Mouse (Mus musculus): ENCODE measurements at regions not wholly inside any gene's neighbourhood (a gene's known extent, or its start where the extent isn't known, plus 50 kb on each side); places are given as distances from the start of the nearest gene placed in this dataset.

- no peak for DNase-seq (ENCODE audit: low read depth)
Observed at GRCm38 (mm10) chr15:61410789-61411188, 488.0 kb upstream of the A1bg start.

DNA sequence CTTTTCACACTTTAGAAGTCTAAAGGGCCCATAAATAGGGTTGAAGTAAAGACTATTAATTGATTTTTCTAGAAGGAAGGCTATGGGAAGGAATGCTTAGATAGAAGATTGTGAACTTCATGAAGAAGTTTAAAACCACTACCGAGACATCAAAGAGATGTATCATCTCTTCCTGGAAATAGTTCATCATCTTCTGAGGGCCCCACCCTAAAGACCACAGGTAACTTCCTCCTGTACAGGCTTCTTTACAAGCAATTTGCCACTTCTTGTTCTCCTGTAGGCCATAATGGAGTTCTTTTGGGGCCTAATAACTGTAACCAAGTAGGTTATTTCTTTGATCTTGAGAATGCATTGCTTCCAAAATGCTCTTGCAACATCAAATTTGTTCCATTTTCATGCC lies 485.8 kb upstream of the A1bg start:
- peak; percentile 67 for DNase-seq (ENCODE audit: low read depth)

DNA sequence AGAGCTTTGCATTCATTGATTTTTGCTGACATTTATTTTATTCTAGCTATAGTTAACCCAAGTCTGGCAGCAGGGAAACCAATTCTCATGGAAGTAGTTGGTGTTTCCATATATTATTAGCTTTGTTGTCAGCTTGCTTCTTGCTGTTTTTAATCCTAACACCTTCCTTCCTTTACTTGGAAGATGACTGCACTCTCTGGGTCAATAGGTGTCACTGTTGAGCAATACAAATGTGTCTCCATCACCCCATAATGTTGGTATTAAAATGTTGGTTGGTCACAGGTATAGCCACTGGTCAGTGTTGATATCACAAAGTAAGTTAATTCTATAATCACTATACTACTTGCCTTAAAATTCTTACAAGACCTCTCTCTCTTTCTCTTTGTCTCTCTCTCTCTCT lies 477.9 kb upstream of the A1bg start:
- DNase-seq (ENCODE audit: low read depth), result peak; percentile 79

DNA sequence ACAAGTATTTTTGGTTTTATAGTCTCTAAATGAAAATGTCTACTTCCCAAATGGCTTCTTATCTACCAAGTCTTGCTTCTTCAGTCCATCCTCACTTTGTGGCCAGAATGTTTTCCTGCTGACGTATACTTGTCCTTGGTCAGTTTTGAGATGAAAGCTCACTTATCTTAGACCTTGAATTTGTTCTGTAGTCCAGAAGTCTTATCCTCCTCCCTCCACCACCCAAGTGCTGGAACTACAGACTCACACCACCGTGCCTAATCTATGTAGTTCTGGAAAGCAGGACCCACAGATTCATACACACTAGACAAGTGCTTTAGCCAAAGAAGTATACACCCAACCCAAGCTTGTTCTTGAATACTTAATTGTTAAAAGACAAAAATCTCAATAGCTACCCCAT lies 477.2 kb upstream of the A1bg start:
- no peak for DNase-seq (ENCODE audit: low read depth)

- no peak for DNase-seq (ENCODE audit: low read depth)
Observed at GRCm38 (mm10) chr15:61398829-61399228, 476.0 kb upstream of the A1bg start.

GRCm38 (mm10) chr15:61397061-61397460 lies 474.2 kb upstream of the A1bg start:
- no peak for DNase-seq (ENCODE audit: low read depth)

- no peak for DNase-seq (ENCODE audit: low read depth)
Observed at GRCm38 (mm10) chr15:61395296-61395826, 472.5 kb upstream of the A1bg start.

- no peak for DNase-seq (ENCODE audit: low read depth)
Observed at GRCm38 (mm10) chr15:61380666-61381065, 457.9 kb upstream of the A1bg start.

GRCm38 (mm10) chr15:61366276-61366675 lies 443.5 kb upstream of the A1bg start:
- no peak for DNase-seq (ENCODE audit: low read depth)

- no peak for DNase-seq (ENCODE audit: low read depth)
Observed at GRCm38 (mm10) chr15:61365511-61365910, 442.7 kb upstream of the A1bg start.

- DNase-seq (ENCODE audit: low read depth), result no peak
Observed at GRCm38 (mm10) chr15:61364461-61364860, 441.6 kb upstream of the A1bg start.

DNA sequence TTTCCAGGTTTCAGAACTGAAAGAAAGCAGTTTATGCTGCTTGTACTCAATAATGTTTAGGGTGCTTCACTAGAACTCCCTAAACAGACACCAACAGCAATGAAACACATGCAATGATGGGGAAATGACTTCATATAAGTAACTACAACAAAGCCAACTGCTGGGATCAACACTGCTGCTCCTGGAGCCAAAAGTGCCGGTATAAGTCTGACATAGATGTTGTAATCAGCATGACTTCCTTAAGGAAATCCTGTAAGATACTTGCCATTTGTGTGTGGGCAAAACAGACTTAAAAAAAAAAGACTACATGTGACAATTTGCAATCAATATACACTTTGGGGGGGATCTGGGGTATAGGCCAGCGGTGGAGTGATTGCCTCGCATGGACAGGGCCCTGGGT lies 438.4 kb upstream of the A1bg start:
- no peak for DNase-seq (ENCODE audit: low read depth)

- DNase-seq (ENCODE audit: low read depth), result no peak
Observed at GRCm38 (mm10) chr15:61355344-61355743, 432.5 kb upstream of the A1bg start.

DNA sequence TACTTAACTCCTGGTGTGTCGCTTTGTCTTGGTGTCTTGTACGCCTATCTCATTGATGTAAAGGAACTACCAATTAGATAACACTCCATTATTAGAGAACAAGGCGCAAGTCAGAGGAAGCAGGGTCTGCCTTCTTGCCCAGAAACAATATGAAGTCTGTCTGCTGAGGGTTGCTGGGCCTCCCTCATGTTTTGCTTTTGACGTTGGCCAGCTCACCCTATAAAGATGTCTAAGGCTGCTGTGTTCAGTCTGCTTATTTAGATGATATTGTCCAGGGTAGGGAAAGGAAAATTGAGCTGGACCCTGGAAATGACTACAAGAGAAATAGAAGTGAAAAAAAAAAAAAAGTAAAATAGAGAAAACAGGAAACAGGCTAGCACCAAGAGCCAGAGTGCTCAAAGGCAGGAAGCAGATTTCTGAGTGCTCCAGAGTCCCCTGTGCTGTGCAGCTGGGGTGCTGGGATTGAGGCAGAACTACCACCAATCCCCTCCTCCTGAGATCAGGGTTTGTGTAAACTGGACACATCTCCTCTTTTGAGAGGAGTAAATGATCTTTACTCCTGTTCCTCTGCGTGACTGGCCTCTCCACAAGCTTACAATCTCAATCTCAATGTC lies 429.0 kb upstream of the A1bg start:
- DNase-seq (ENCODE audit: low read depth), result peak; percentile 19

DNA sequence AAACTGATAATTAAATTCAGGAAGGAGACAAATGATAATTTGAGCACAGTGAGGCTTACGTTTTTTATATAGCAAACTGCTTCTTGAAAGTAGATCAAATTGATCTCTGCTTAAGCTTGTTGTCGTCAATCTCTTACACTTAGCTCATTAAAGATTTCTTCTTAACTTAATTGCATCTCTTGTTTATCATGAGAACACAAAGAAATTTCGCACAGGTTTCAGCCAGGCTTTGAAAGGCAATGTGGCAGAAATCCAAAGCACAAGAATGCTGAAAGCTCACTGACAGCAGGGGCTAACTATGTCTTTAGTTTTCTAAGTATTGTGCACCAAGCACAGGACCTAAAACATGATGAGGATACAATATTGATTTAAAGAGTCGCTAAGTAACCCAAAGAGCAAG lies 422.3 kb upstream of the A1bg start:
- no peak for DNase-seq (ENCODE audit: low read depth)

DNA sequence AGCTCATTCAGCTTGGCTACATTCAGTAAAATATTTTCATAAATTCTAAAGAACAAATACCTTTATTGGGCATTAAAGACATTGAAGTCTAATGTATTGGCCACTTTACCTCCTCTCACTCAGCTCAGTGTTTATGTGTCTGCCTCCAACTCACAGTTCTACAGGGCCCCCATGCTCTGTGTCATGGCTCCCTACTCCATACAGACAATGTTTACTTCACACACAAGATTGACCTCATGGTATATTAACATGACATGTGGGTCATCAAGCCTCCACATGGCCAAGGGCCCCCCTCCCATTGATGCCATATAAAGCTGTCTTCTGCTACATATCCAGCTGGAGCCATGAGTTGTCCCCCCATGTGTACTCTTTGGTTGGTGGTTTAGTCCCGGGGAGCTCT lies 419.8 kb upstream of the A1bg start:
- DNase-seq (ENCODE audit: low read depth), result no peak

DNA sequence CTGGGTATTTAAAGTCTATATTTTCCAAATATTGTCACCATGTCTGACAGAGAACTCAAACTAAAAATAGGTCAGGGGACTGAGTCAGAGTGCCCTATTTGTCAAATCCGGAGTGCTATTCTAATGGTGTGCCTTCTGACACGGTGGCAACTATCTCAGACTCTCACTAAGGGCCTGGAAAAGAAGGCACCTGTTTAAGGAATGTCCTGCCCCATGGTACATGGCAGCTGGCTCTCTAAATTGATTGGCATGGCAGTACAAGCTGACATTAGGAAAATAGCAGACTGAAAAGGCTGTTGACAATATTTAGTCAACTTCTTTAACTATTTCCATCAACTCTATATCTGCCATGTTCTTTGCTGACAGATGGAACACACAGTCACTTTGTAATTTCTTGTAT lies 405.1 kb upstream of the A1bg start:
- no peak for DNase-seq (ENCODE audit: low read depth)

DNA sequence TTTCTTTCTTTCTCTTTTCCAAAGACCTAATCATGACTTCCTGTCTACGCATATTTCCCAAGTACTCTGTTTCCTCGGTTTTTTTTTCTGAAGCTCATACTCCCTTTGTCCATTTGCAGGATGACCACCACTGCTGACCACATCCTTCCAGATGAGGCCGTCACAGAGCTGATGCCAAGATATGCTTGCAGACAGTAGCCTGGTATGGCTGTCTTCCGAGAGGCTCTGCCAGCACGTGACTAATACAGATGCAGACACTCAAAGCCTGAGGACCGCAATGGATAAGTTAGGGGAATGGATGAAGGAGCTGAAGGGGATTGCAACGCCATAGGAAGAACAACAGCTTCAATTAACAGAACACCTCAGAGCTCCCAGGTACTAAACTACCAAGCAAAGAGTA lies 399.4 kb upstream of the A1bg start:
- no peak for DNase-seq (ENCODE audit: low read depth)

DNA sequence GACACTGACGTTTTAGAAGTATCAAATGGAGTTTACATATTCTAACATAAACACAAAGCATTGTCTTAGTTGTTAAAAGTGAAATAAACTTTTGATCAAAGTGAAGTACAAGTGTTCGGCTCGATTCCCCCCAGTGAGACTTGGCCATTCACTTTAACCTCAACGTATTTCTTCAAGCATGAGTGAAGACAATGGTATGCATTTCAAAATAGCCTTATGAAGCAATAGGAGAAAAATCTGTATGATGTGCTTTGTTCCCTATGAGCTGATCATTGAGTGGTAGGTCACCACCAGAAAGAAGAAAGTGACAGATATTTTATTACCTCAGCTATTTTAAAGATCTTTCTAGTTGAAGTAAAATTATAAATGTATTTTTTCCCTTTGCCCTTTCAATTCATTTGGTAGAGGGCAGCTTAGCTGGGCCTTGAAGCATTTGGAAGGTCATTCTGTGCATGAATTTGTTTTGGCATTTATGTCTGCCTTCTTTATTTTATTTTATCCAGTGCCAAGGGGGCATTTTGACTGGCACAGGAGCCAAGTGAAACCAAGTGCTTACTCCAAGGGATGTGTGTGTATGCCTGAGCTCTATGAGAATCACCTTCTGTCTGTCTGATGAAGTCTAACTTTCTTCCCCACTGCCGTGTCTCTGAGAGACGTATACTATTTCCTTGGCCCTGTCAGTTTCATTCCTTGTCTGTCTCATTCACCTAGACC lies 386.8 kb upstream of the A1bg start:
- DNase-seq (ENCODE audit: low read depth), result no peak

- no peak for DNase-seq (ENCODE audit: low read depth)
Observed at GRCm38 (mm10) chr15:61308936-61309335, 386.1 kb upstream of the A1bg start.

GRCm38 (mm10) chr15:61304546-61304945 lies 381.7 kb upstream of the A1bg start:
- DNase-seq (ENCODE audit: low read depth), result no peak

GRCm38 (mm10) chr15:61299796-61300195 lies 377.0 kb upstream of the A1bg start:
- no peak for DNase-seq (ENCODE audit: low read depth)

DNA sequence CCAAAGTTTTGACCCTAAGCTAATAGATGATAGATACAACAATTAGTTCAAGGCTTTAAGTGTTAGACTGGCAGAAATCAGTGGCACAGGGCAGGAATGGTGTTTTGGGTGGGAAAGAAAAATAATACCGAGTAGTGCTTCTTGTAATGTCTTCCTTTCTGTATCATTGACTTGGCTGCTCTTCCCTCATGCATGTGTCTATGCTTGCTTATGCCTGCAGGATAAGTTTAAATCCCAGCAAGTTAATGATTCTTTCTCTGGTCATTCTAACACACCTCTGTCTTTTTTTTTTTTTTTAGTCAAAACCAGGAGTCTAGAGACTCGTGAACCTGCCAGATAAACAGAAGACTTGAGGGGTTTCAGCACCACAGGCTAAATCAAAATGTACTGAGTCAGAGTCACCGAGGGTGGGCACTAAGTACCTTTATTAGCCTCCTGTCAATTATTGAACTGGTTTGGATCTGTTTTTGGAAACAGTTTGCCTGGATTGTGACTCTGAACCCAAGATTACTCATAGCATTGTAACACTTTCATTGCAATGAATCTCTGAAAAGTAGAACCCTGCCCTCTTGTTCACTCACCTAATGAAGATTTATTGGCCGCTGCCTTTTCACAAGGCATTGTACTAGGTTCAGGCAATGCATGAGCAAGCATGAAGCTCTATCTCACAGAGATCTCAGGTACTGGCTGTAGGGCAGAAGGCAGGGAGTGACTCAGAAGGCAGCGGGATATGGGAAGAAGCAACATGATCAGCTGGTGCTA lies 374.8 kb upstream of the A1bg start:
- DNase-seq (ENCODE audit: low read depth), result no peak

All from naive thymus-derived CD4-positive, alpha-beta T cell, adult 2 months (primary cell).